Mouse (Mus musculus) myocyte (in vitro differentiated cells): Measurements from ENCODE around the gene Rasgrf2.

Experiments used
- CEBPB ChIP-seq: IDR thresholded peaks from 2 replicates; pipeline ENCODE4 v1.6.1; 2011; ENCODE audit warnings: mild to moderate bottlenecking, moderate library complexity; ENCODE audit not compliant: poor library complexity, insufficient read depth, severe bottlenecking
- MAX ChIP-seq: IDR thresholded peaks from one replicate; pipeline ENCODE4 v1.6.1; 2011; ENCODE audit warnings: low read depth, mild to moderate bottlenecking, control low read depth
- MYOG ChIP-seq, 3 experiments: IDR thresholded peaks; one replicate each; pipeline ENCODE4 v1.6.1; 2011; ENCODE audit warnings: control low read depth in 2 of 3, low read depth in 2 of 3, mild to moderate bottlenecking in 2 of 3; ENCODE audit not compliant: insufficient read length in 2 of 3, control insufficient read depth in 1 of 3, insufficient read depth in 1 of 3
- POLR2A ChIP-seq: IDR thresholded peaks from one replicate; pipeline ENCODE4 v1.6.1; 2011; ENCODE audit warnings: low read depth, mild to moderate bottlenecking, control low read depth, moderate library complexity; ENCODE audit not compliant: insufficient read length
- POLR2AphosphoS2 ChIP-seq: IDR thresholded peaks from one replicate; pipeline ENCODE4 v1.6.1; 2011; ENCODE audit warnings: low read depth, control low read depth; ENCODE audit not compliant: insufficient read length
- SRF ChIP-seq: IDR thresholded peaks from one replicate; pipeline ENCODE4 v1.6.1; 2011; ENCODE audit warnings: low read depth; ENCODE audit not compliant: control insufficient read depth, insufficient read length
- USF1 ChIP-seq: IDR thresholded peaks from one replicate; pipeline ENCODE4 v1.6.1; 2011; ENCODE audit warnings: low read depth, mild to moderate bottlenecking, control low read depth, moderate library complexity

- no peak for TF ChIP-seq POLR2A
- no peak for TF ChIP-seq USF1
- no peak for TF ChIP-seq MYOG (IDR thresholded peaks at IDR 0.05; ENCODE audit: control insufficient read depth in 1 of 3, insufficient read depth in 1 of 3, insufficient read length in 2 of 3, low read depth in 2 of 3)
- no peak for TF ChIP-seq MAX
- TF ChIP-seq CEBPB: no peak
- no peak for TF ChIP-seq SRF
- TF ChIP-seq POLR2AphosphoS2: no peak
These were observed 143.1 kb downstream of the Rasgrf2 start for GRCm38 (mm10) chr13:91988378-91988777.
